Mouse (Mus musculus) naive thymus-derived CD4-positive, alpha-beta T cell, adult 5 months (primary cell): Measurements from ENCODE around the gene Olfr1320. TPM values are rescaled to one million over a fixed set of nuclear protein-coding genes. Genes with fewer than 3 reads are reported as not detected.

Experiments
- polyA plus RNA-seq: library from polyadenylated mRNA; unstranded; fragments of 100-300 nt; shearing (Covaris generic); gene quantifications from one replicate; pipeline ENCODE4 v1.2.1, GENCODE M21; 2017

The Olfr1320 gene
- not detected for polyA plus RNA-seq

GRCm38 (mm10) chrX:49672033-49672432 is at the start of gene Olfr1320:
Olfr1320 (plus strand) TSS chrX:49672333.

Other genes starting within 250 kb of the Olfr1320 start
- gene Arhgap36, start 208.4 kb upstream of the Olfr1320 start, polyA plus RNA-seq = not detected
- gene Olfr1321, start 62.7 kb downstream of the Olfr1320 start, polyA plus RNA-seq = not detected
- gene Igsf1, start 125.4 kb downstream of the Olfr1320 start, polyA plus RNA-seq = not detected
- 0.09 TPM for gene Olfr1322, start 219.2 kb downstream of the Olfr1320 start, polyA plus RNA-seq